Mouse (Mus musculus) T-cell, adult 2 months (primary cell): ENCODE results near the gene Patl2.
"Not testable (repeated sequence)": the region's sequence is repeated elsewhere in the genome, so short reads cannot be mapped to it uniquely, and the experiment has no call there.

Experiments used
- DNase-seq: peaks from one replicate; pipeline ENCODE4 v3.0.0; 2022; ENCODE audit warnings: low spot score

Gene Patl2

GRCm38 (mm10) chr2:122143111-122143510 is 42.9 kb downstream of the Patl2 start:
- DNase-seq = no peak

- DNase-seq = no peak
These were observed 44.5 kb downstream of the Patl2 start for GRCm38 (mm10) chr2:122141332-122141967.

GRCm38 (mm10) chr2:122140815-122141214 is 45.2 kb downstream of the Patl2 start:
- no peak for DNase-seq

GRCm38 (mm10) chr2:122137839-122138465 is 48.0 kb downstream of the Patl2 start:
- DNase-seq = no peak

GRCm38 (mm10) chr2:122132618-122133017 is 53.4 kb downstream of the Patl2 start:
- no peak for DNase-seq

GRCm38 (mm10) chr2:122132078-122132477 is 53.9 kb downstream of the Patl2 start:
- DNase-seq = no peak

GRCm38 (mm10) chr2:122127635-122128034 is 58.4 kb downstream of the Patl2 start:
- no peak for DNase-seq

- peak; percentile 39 for DNase-seq
These were observed 59.1 kb downstream of the Patl2 start for GRCm38 (mm10) chr2:122126765-122127347.

- DNase-seq = peak; percentile 77
These were observed 60.1 kb downstream of the Patl2 start for GRCm38 (mm10) chr2:122125680-122126572.

- peak; percentile 99 for DNase-seq
These were observed 67.7 kb downstream of the Patl2 start, which contains the start of gene Spg11 for GRCm38 (mm10) chr2:122117961-122118958. Gene Spg11 (minus strand): TSS chr2:122118386.

- DNase-seq = no peak
These were observed 69.1 kb downstream of the Patl2 start for GRCm38 (mm10) chr2:122116888-122117287.

GRCm38 (mm10) chr2:122109714-122110113 is 76.3 kb downstream of the Patl2 start:
- no peak for DNase-seq

GRCm38 (mm10) chr2:122108101-122108500 is 77.9 kb downstream of the Patl2 start:
- DNase-seq = no peak

- peak; percentile 43 for DNase-seq
These were observed 83.9 kb downstream of the Patl2 start for GRCm38 (mm10) chr2:122102070-122102469.

GRCm38 (mm10) chr2:122097686-122098085 is 88.3 kb downstream of the Patl2 start:
- not testable (repeated sequence) for DNase-seq

GRCm38 (mm10) chr2:122093844-122094243 is 92.1 kb downstream of the Patl2 start:
- no peak for DNase-seq

GRCm38 (mm10) chr2:122086446-122086845 is 99.5 kb downstream of the Patl2 start:
- DNase-seq = no peak

- DNase-seq = no peak
These were observed 104.1 kb downstream of the Patl2 start for GRCm38 (mm10) chr2:122081728-122082456.
